Mouse (Mus musculus) liver (tissue): ENCODE data around the gene Zfp40.
A peak's percentile ranks its signal among the peaks of the same experiment; 100 is the strongest.
"Not testable (repeated sequence)": the region's sequence is repeated elsewhere in the genome, so short reads cannot be mapped to it uniquely, and the experiment has no call there.

Experiments used
- DNase-seq: peaks from one replicate; pipeline ENCODE4 v3.0.0-alpha.2; 2020; ENCODE audit warnings: mixed read lengths

The Zfp40 gene

GRCm38 (mm10) chr17:23192453-23193379 is at the start of gene Zfp40:
Zfp40 (minus strand) TSS chr17:23193252.
- DNase-seq: peak; percentile 90

GRCm38 (mm10) chr17:23218320-23218719 is 25.3 kb upstream of the Zfp40 start:
- no peak for DNase-seq

DNA sequence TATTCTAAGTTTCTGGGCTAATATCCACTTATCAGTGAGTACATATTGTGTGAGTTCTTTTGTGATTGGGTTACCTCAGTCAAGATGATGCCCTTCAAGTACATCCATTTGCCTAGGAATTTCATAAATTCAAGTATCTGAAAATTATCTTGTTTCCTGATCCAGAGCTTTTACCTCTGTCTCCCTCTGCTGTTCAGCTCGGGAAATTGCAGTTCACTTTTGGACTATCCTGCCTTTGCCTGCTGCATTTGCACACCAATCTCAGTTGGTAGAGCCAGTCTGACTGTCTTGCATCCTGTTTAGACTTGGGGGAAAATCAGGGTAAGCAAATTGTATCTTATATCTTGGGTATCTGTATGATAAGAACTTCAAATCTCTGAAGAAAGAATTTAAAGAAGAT is 6.8 kb upstream of the Zfp40 start:
- DNase-seq: not testable (repeated sequence)

GRCm38 (mm10) chr17:23193441-23193840 is 389 bp upstream of the Zfp40 start:
- DNase-seq: peak; percentile 68

GRCm38 (mm10) chr17:23187680-23188079 is 5.4 kb downstream of the Zfp40 start:
- DNase-seq: no peak
